Mouse (Mus musculus) hindbrain, postnatal 0 days (tissue): ENCODE results near the gene Vars. TPM values are rescaled to one million over a fixed set of nuclear protein-coding genes. Genes with fewer than 3 reads are reported as not detected.
"Not testable (repeated sequence)": the region's sequence is repeated elsewhere in the genome, so short reads cannot be mapped to it uniquely, and the experiment has no call there.

Experiments used
- ATAC-seq: fragments of 200-750 bp; cut with Nextera tagmentation; 2 replicates; pipeline ENCODE4 v1.8.0; 2017; ENCODE audit warnings: mild to moderate bottlenecking, moderate TSS enrichment, moderate library complexity
- DNase-seq: peaks from one replicate; pipeline ENCODE4 v3.0.0-alpha.2; 2015; ENCODE audit warnings: low spot score
- H3K27ac ChIP-seq: fragments of 300-500 bp; sonication (generic); 2 replicates; pipeline ENCODE4 v1.5.1; 2014; ENCODE audit warnings: mild to moderate bottlenecking
- H3K27me3 ChIP-seq: fragments of 300-500 bp; sonication (generic); 2 replicates; pipeline ENCODE4 v1.6.1; 2014; ENCODE audit warnings: low read length, mixed read lengths; ENCODE audit not compliant: insufficient read depth
- H3K36me3 ChIP-seq: fragments of 300-500 bp; sonication (generic); 2 replicates; pipeline ENCODE4 v1.6.1; 2014; ENCODE audit warnings: low read length, mixed read lengths; ENCODE audit not compliant: insufficient read depth
- H3K4me1 ChIP-seq: fragments of 300-500 bp; sonication (generic); 2 replicates; pipeline ENCODE4 v1.6.1; 2014; ENCODE audit warnings: antibody characterized with exemption, low read length, mixed read lengths; ENCODE audit not compliant: insufficient read depth
- H3K4me2 ChIP-seq: fragments of 300-500 bp; sonication (generic); 2 replicates; pipeline ENCODE4 v1.6.1; 2014; ENCODE audit warnings: low read depth, mild to moderate bottlenecking, low read length, moderate library complexity, mixed read lengths
- H3K4me3 ChIP-seq: fragments of 300-500 bp; sonication (generic); 2 replicates; pipeline ENCODE4 v1.5.1; 2014; ENCODE audit warnings: low read length
- H3K9ac ChIP-seq: fragments of 300-500 bp; sonication (generic); replicated peaks from 2 replicates; pipeline ENCODE4 v1.6.1; 2014; ENCODE audit warnings: mild to moderate bottlenecking, low read length, moderate library complexity, mixed read lengths
- H3K9me3 ChIP-seq: fragments of 300-500 bp; sonication (generic); 2 replicates; pipeline ENCODE4 v1.6.1; 2016; ENCODE audit warnings: low read length, mixed read lengths
- CTCF ChIP-seq: IDR thresholded peaks from 2 replicates; pipeline ENCODE4 v1.5.1; 2016; ENCODE audit warnings: antibody characterized with exemption, control low read depth, low read depth
- WGBS: fragments of 180-500 bp; shearing (Covaris S2); extraction: QIAGEN DNeasy Blood & Tissue Kit; methylation state at CpG from one replicate; pipeline ENCODE4 v1.1.7; 2014; 5-methylcytosine and 5-hydroxymethylcytosine counted together
- polyA plus RNA-seq: library from polyadenylated mRNA; unstranded; fragments of >200 nt; fragmentation: Nextera tagmentation; extraction: Ambion mirVana; gene quantifications from 2 replicates; pipeline ENCODE4 v1.2.1, GENCODE M21; 2015
- total RNA-seq: library from RNA; depleted of rRNA; stranded (reverse); fragments of >200 nt; gene quantifications from 2 replicates; pipeline ENCODE4 v1.2.3, GENCODE M21; 2014

Gene Vars
- total and polyA plus RNA-seq, 2 experiments from 2014 or later = 41.7 to 128 TPM

GRCm38 (mm10) chr17:34960702-34961493 lies 39.9 kb upstream of the Vars start:
- Histone ChIP-seq H3K4me1 (no peaks in the 10 kb centered on the region), H3K4me2 (no peak overlapping the region), H3K27ac (no peak overlapping the region), H3K36me3 (no peaks in the 10 kb centered on the region), H3K9me3 (no peaks in the 10 kb centered on the region), H3K4me3 (no peak overlapping the region), H3K9ac (no peak overlapping the region), H3K27me3 (no peaks in the 10 kb centered on the region)
- TF ChIP-seq CTCF = no peak
- DNase-seq (no peak), ATAC-seq (no peak)

DNA sequence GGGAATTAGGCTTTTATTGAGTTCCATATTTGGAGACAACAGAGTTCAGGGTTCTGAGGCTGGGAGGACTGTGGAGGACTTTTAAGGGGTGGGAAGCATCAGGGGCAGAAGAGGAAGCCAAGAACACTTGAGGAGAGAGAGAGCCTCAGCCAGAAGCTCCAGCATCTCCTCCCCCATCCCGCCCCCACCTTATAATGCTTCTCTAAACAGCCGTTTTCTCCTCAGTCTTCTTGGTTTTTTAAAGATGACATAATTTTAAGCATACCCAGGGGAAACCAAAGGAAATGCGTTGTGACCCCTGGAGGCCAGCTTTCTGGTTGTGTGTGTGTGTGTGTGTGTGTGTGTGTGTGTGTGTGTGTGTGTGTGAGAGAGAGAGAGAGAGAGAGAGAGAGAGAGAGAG lies 38.7 kb upstream of the Vars start:
- ATAC-seq (no peak), DNase-seq (no peak)
- no peak overlapping the region for H3K4me2 ChIP-seq
- no peak overlapping the region for H3K4me3 ChIP-seq
- no peaks in the 10 kb centered on the region for H3K36me3 ChIP-seq
- no peaks in the 10 kb centered on the region for H3K9me3 ChIP-seq
- no peak overlapping the region for H3K27ac ChIP-seq
- WGBS = 38% methylated on average over 3 of the region's 3 CpGs
- no peaks in the 10 kb centered on the region for H3K4me1 ChIP-seq
- no peak for TF ChIP-seq CTCF
- H3K9ac ChIP-seq = no peak overlapping the region
- H3K27me3 ChIP-seq = no peaks in the 10 kb centered on the region

GRCm38 (mm10) chr17:34962841-34963240 lies 37.9 kb upstream of the Vars start:
- DNase-seq (no peak), ATAC-seq (no peak)
- Histone ChIP-seq H3K4me3 (no peak overlapping the region), H3K9ac (no peak overlapping the region), H3K27ac (no peak overlapping the region), H3K27me3 (no peaks in the 10 kb centered on the region), H3K9me3 (no peaks in the 10 kb centered on the region), H3K4me1 (no peaks in the 10 kb centered on the region), H3K4me2 (no peak overlapping the region), H3K36me3 (no peaks in the 10 kb centered on the region)
- TF ChIP-seq CTCF = no peak
- WGBS = 45% methylated on average over 1 of the region's 1 CpGs

DNA sequence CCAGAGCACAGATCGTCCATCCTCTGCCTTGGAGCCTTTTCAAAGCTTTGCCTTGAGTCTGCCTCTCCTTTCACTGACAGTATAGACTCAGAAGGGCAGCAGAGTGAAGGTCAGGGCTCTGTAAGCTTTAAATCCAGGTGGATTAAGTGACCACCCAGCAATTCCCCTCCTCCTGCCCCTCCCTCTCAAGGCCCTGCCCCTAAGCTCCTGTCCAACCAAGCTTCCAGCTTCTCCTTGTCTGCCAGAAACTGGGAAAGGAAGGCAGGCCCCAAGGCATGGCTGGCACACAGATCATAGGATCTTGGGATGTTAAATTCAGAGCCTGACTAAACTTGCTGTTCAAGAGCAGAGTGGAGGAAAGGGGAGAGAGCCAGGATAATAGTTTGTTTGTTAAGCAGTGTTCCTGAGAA lies 36.1 kb upstream of the Vars start:
- 11% methylated on average over 1 of the region's 1 CpGs for WGBS
- Histone ChIP-seq H3K27me3 (peaks cover 11% of the 10 kb centered on the region; the same call in 1 of the 2 replicates), H3K9ac (no peak overlapping the region)

GRCm38 (mm10) chr17:34965627-34966026 lies 35.2 kb upstream of the Vars start:
- H3K36me3 ChIP-seq = no peaks in the 10 kb centered on the region
- DNase-seq = no peak
- H3K9me3 ChIP-seq = no peaks in the 10 kb centered on the region
- H3K9ac ChIP-seq = no peak overlapping the region
- no peak overlapping the region for H3K4me2 ChIP-seq
- H3K4me3 ChIP-seq = no peak overlapping the region
- H3K27ac ChIP-seq = no peak overlapping the region
- peaks cover 14% of the 10 kb centered on the region; the same call in 1 of the 2 replicates for H3K27me3 ChIP-seq
- 75% methylated on average over 5 of the region's 5 CpGs for WGBS
- no peak for TF ChIP-seq CTCF
- H3K4me1 ChIP-seq = no peaks in the 10 kb centered on the region
- ATAC-seq = no peak

More for the DNA sequence above, 36.1 kb upstream of the Vars start:
- no peak for TF ChIP-seq CTCF
- Histone ChIP-seq H3K9me3 (no peaks in the 10 kb centered on the region), H3K4me2 (no peak overlapping the region), H3K36me3 (no peaks in the 10 kb centered on the region), H3K4me1 (no peaks in the 10 kb centered on the region), H3K4me3 (no peak overlapping the region), H3K27ac (no peak overlapping the region)
- ATAC-seq (no peak), DNase-seq (no peak)

- WGBS = 58% methylated on average over 6 of the region's 11 CpGs
- peaks cover 14% of the 10 kb centered on the region; the same call in 1 of the 2 replicates for H3K27me3 ChIP-seq
- DNase-seq, H3K4me2 ChIP-seq, H3K9me3 ChIP-seq, H3K4me3 ChIP-seq, H3K9ac ChIP-seq, H3K4me1 ChIP-seq, H3K36me3 ChIP-seq, H3K27ac ChIP-seq, ATAC-seq: not testable (repeated sequence)
Measured at GRCm38 (mm10) chr17:34969822-34970221, 31.0 kb upstream of the Vars start, which contains the start of gene Gm20481. Gene Gm20481 (plus strand): TSS chr17:34969912.

GRCm38 (mm10) chr17:34970850-34971249 lies 29.9 kb upstream of the Vars start:
- H3K9me3 ChIP-seq, H3K36me3 ChIP-seq, H3K27ac ChIP-seq, H3K4me1 ChIP-seq, H3K9ac ChIP-seq, DNase-seq, H3K4me3 ChIP-seq, ATAC-seq, H3K4me2 ChIP-seq: not testable (repeated sequence)
- 34% methylated on average over 21 of the region's 37 CpGs for WGBS
- peaks cover 14% of the 10 kb centered on the region; the same call in 1 of the 2 replicates for H3K27me3 ChIP-seq

- H3K9ac ChIP-seq, H3K27ac ChIP-seq, H3K36me3 ChIP-seq, H3K9me3 ChIP-seq, DNase-seq, H3K4me1 ChIP-seq: not testable (repeated sequence)
- peak; percentile 66 for ATAC-seq
- WGBS = under 1% methylated on average over 25 of the region's 43 CpGs
- peak overlapping the region; percentile 36 for H3K4me3 ChIP-seq
- peaks cover 14% of the 10 kb centered on the region; the same call in 1 of the 2 replicates for H3K27me3 ChIP-seq
- H3K4me2 ChIP-seq = peak overlapping the region; percentile 68; the same call in 1 of the 2 replicates
Measured at GRCm38 (mm10) chr17:34971694-34972068, 29.1 kb upstream of the Vars start.

DNA sequence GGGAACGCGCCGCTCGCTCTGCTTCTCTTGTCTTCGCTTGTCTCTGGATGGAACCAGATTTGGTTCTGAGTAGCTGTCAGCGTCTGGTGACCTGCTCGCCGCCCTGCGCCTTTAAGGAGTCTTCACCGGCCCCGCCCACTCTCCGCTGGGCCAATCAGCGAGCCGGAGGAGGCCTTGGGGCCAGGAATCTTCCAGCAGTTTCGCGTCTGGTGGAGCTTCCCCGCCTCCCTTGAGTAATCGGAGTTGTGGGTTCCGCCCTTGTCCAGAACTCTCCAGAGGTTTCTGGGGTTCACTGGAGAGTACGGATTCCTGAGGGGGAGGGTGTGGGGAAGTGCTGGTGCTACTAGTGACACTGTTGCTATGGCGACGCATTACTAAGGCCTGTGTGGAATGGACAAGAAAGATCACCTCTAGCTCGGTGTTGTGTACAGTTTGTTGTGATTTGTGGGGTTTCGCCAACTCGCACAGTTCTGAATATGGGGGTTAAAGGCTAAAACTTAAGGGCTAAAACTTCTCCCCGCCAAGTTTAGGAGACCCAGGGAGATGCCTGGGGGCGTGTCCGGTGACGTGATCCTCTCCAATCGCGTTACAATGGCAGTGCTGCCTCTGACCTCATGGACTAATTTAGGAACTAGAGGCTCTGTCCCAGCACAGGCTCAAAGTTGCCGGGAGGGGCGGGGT lies 28.6 kb upstream of the Vars start, which contains the start of the genes Hspa1a and Hspa1l:
Hspa1a (minus strand) TSS at position 88 of the 681 bp plus-strand sequence.
Hspa1l (plus strand) TSS at position 635 of the 681 bp plus-strand sequence.
- not testable (repeated sequence) for H3K27ac ChIP-seq, H3K9me3 ChIP-seq, H3K9ac ChIP-seq, H3K36me3 ChIP-seq, H3K4me1 ChIP-seq
- peaks cover 14% of the 10 kb centered on the region; the same call in 1 of the 2 replicates for H3K27me3 ChIP-seq
- ATAC-seq (peak; percentile 94), DNase-seq (peak; percentile 71)
- WGBS = under 1% methylated on average over 28 of the region's 33 CpGs
- H3K4me3 ChIP-seq = peak within 1 kb of the TSS; percentile 36
- H3K4me2 ChIP-seq = peak within 1 kb of the TSS; percentile 68
